Mouse (Mus musculus): ENCODE results near the gene Uap1l1.

- no peak for TF ChIP-seq CTCF (IDR thresholded peaks at IDR 0.05)
- no peak for TF ChIP-seq POLR2A (IDR thresholded peaks at IDR 0.05; ENCODE audit: insufficient read depth, low read depth, low read length)
- TF ChIP-seq EP300 (IDR thresholded peaks at IDR 0.05; ENCODE audit: insufficient read depth, low read depth, low read length): no peak
These were observed 54.0 kb downstream of the Uap1l1 start for GRCm38 (mm10) chr2:25311491-25311891.
